Mouse (Mus musculus) neural tube, embryonic 14.5 days (tissue): ENCODE data around the gene Tssk2. TPM values are rescaled to one million over a fixed set of nuclear protein-coding genes. Genes with fewer than 3 reads are reported as not detected.

Experiments
- ATAC-seq: fragments of 200-750 bp; cut with Nextera tagmentation; 2 replicates; pipeline ENCODE4 v1.8.0; 2017; ENCODE audit warnings: low read depth, mild to moderate bottlenecking, moderate TSS enrichment, moderate library complexity
- H3K27ac ChIP-seq: fragments of 300-500 bp; sonication (generic); 2 replicates; pipeline ENCODE4 v1.5.1; 2014; ENCODE audit warnings: low read depth, mild to moderate bottlenecking, control low read depth, low read length, moderate library complexity, mixed read lengths
- H3K27me3 ChIP-seq: fragments of 300-500 bp; sonication (generic); 2 replicates; pipeline ENCODE4 v1.6.1; 2014; ENCODE audit warnings: low read length; ENCODE audit not compliant: control insufficient read depth, insufficient read depth
- H3K36me3 ChIP-seq: fragments of 300-500 bp; sonication (generic); 2 replicates; pipeline ENCODE4 v1.6.1; 2014; ENCODE audit warnings: low read length, mixed read lengths; ENCODE audit not compliant: control insufficient read depth, insufficient read depth
- H3K4me1 ChIP-seq: fragments of 300-500 bp; sonication (generic); 2 replicates; pipeline ENCODE4 v1.6.1; 2014; ENCODE audit warnings: low read length; ENCODE audit not compliant: control insufficient read depth, insufficient read depth
- H3K4me2 ChIP-seq: fragments of 300-500 bp; sonication (generic); 2 replicates; pipeline ENCODE4 v1.6.1; 2014; ENCODE audit warnings: mild to moderate bottlenecking, low read depth, low read length, control low read depth
- H3K4me3 ChIP-seq: fragments of 300-500 bp; sonication (generic); 2 replicates; pipeline ENCODE4 v1.5.1; 2014; ENCODE audit warnings: low read depth, low read length, control low read depth, mixed read lengths
- H3K9ac ChIP-seq: fragments of 300-500 bp; sonication (generic); replicated peaks from 2 replicates; pipeline ENCODE4 v1.6.1; 2014; ENCODE audit warnings: low read depth, mild to moderate bottlenecking, control low read depth, low read length, mixed read lengths
- H3K9me3 ChIP-seq: fragments of 300-500 bp; sonication (generic); 2 replicates; pipeline ENCODE4 v1.6.1; 2016; ENCODE audit warnings: low read length; ENCODE audit not compliant: control insufficient read depth
- WGBS: fragments of 180-500 bp; shearing (Covaris S2); extraction: QIAGEN DNeasy Blood & Tissue Kit; methylation state at CpG from one replicate; pipeline ENCODE4 v1.1.7; 2014; 5-methylcytosine and 5-hydroxymethylcytosine counted together
- polyA plus RNA-seq: library from polyadenylated mRNA; unstranded; fragments of >200 nt; fragmentation: Nextera tagmentation; extraction: Ambion mirVana; gene quantifications from 2 replicates; pipeline ENCODE4 v1.2.1, GENCODE M21; 2014

Gene Tssk2
- polyA plus RNA-seq, 1 experiment from 2014 or later, result not detected

GRCm38 (mm10) chr16:17890342-17890727 is 8.1 kb upstream of the Tssk2 start:
- Histone ChIP-seq H3K4me3 (peak overlapping the region; percentile 88), H3K4me2 (peak overlapping the region; percentile 77), H3K27ac (no peak overlapping the region), H3K9me3 (no peaks in the 10 kb centered on the region), H3K36me3 (no peaks in the 10 kb centered on the region), H3K4me1 (peaks cover 17% of the 10 kb centered on the region), H3K27me3 (no peaks in the 10 kb centered on the region), H3K9ac (peak overlapping the region; percentile 90)
- no peak for ATAC-seq
- 37% methylated on average over 2 of the region's 2 CpGs for WGBS

- peak overlapping the region; percentile 97 for H3K27ac ChIP-seq
- peak overlapping the region; percentile 90 for H3K9ac ChIP-seq
- no peaks in the 10 kb centered on the region for H3K27me3 ChIP-seq
- under 1% methylated on average over 44 of the region's 44 CpGs for WGBS
- H3K9me3 ChIP-seq, result no peaks in the 10 kb centered on the region
- peak; percentile 60 for ATAC-seq
- peak overlapping the region; percentile 77 for H3K4me2 ChIP-seq
- peaks cover 17% of the 10 kb centered on the region for H3K4me1 ChIP-seq
- peak overlapping the region; percentile 88 for H3K4me3 ChIP-seq
- no peaks in the 10 kb centered on the region for H3K36me3 ChIP-seq
Observed at GRCm38 (mm10) chr16:17890917-17891566, 7.4 kb upstream of the Tssk2 start.

- Histone ChIP-seq H3K36me3 (no peaks in the 10 kb centered on the region), H3K4me1 (peaks cover 17% of the 10 kb centered on the region), H3K9me3 (no peaks in the 10 kb centered on the region), H3K4me3 (peak within 1 kb of the TSS; percentile 88), H3K27me3 (no peaks in the 10 kb centered on the region), H3K4me2 (peak within 1 kb of the TSS; percentile 77), H3K27ac (peak within 1 kb of the TSS; percentile 97), H3K9ac (peak within 1 kb of the TSS; percentile 90)
- peak; percentile 97 for ATAC-seq
- WGBS, result under 1% methylated on average over 38 of the region's 38 CpGs
Observed at GRCm38 (mm10) chr16:17891567-17891959, 6.9 kb upstream of the Tssk2 start, which contains the start of gene Gm20518. Gm20518 (minus strand) TSS chr16:17891671.

GRCm38 (mm10) chr16:17892606-17893005 is 5.8 kb upstream of the Tssk2 start:
- H3K9me3 ChIP-seq, result no peaks in the 10 kb centered on the region
- no peak for ATAC-seq
- H3K9ac ChIP-seq, result no peak overlapping the region
- H3K4me1 ChIP-seq, result peaks cover 17% of the 10 kb centered on the region
- H3K27ac ChIP-seq, result no peak overlapping the region
- no peak overlapping the region for H3K4me3 ChIP-seq
- no peaks in the 10 kb centered on the region for H3K36me3 ChIP-seq
- no peak overlapping the region for H3K4me2 ChIP-seq
- H3K27me3 ChIP-seq, result no peaks in the 10 kb centered on the region
- WGBS, result 61% methylated on average over 3 of the region's 3 CpGs

- Histone ChIP-seq H3K9ac (no peak within 1 kb of the TSS), H3K27me3 (no peaks in the 10 kb centered on the region), H3K27ac (no peak within 1 kb of the TSS), H3K4me1 (peaks cover 17% of the 10 kb centered on the region), H3K4me2 (no peak within 1 kb of the TSS), H3K36me3 (no peaks in the 10 kb centered on the region), H3K9me3 (no peaks in the 10 kb centered on the region), H3K4me3 (no peak within 1 kb of the TSS)
- 89% methylated on average over 2 of the region's 2 CpGs for WGBS
- ATAC-seq, result no peak
Observed at GRCm38 (mm10) chr16:17893923-17894322, 4.5 kb upstream of the Tssk2 start, which contains the start of gene Tssk1. Tssk1 (plus strand) TSS chr16:17894223.

GRCm38 (mm10) chr16:17896091-17896490 is 2.3 kb upstream of the Tssk2 start:
- Histone ChIP-seq H3K9me3 (no peaks in the 10 kb centered on the region), H3K4me1 (0 out of 2 replicates have a peak, but pooled peaks cover 4% of the 10 kb centered on the region), H3K4me2 (no peak overlapping the region), H3K36me3 (peaks cover 5% of the 10 kb centered on the region), H3K27me3 (no peaks in the 10 kb centered on the region), H3K27ac (no peak overlapping the region), H3K4me3 (no peak overlapping the region), H3K9ac (no peak overlapping the region)
- ATAC-seq, result no peak

GRCm38 (mm10) chr16:17911052-17911595 is 12.7 kb downstream of the Tssk2 start, which contains the start of gene Ess2:
Ess2 (minus strand) TSS chr16:17911348.
- peak within 1 kb of the TSS; percentile 76 for H3K9ac ChIP-seq
- peak within 1 kb of the TSS; percentile 66 for H3K4me3 ChIP-seq
- peak within 1 kb of the TSS; percentile 63 for H3K4me2 ChIP-seq
- H3K27me3 ChIP-seq, result peaks cover 36% of the 10 kb centered on the region
- H3K36me3 ChIP-seq, result peaks cover 22% of the 10 kb centered on the region
- peaks cover 12% of the 10 kb centered on the region for H3K4me1 ChIP-seq
- no peaks in the 10 kb centered on the region for H3K9me3 ChIP-seq
- WGBS, result under 1% methylated on average over 34 of the region's 35 CpGs
- H3K27ac ChIP-seq, result peak within 1 kb of the TSS; percentile 76
- ATAC-seq, result peak; percentile 93

GRCm38 (mm10) chr16:17914307-17915249 is 16.1 kb downstream of the Tssk2 start, which contains the start of gene Gsc2:
Gsc2 (minus strand) TSS chr16:17915059.
- Histone ChIP-seq H3K9ac (peak within 1 kb of the TSS; percentile 32; the same call in 1 of the 2 replicates), H3K27ac (no peak within 1 kb of the TSS), H3K4me2 (peak within 1 kb of the TSS; percentile 44), H3K4me1 (peaks cover 12% of the 10 kb centered on the region), H3K36me3 (no peaks in the 10 kb centered on the region), H3K9me3 (no peaks in the 10 kb centered on the region), H3K27me3 (peaks cover 42% of the 10 kb centered on the region), H3K4me3 (peak within 1 kb of the TSS; percentile 28)
- 1% methylated on average over 98 of the region's 106 CpGs for WGBS
- ATAC-seq, result no peak
